9 mouse cellular contexts compared by ENCODE assay signal in genomic region chr17:48352976-48353375, GRCm38 (mm10). TPM values are rescaled to one million over a fixed set of nuclear protein-coding genes. Genes with fewer than 3 reads are reported as not detected.
"Had no signal": no experiment of that assay in that cellular context is flagged by ENCODE, and none has a peak within 500 bp of the region (broad histone marks: within the 10 kb centered on the region; RNA-seq: fewer than 3 reads in every experiment).

No protein-coding gene starts in this region.

RNA-seq across cellular contexts. Expression of gene Treml1, which starts 6.7 kb away (rescaled TPM):
- polyA plus RNA-seq: hindbrain, postnatal 0 days; inflammation-experienced regulatory T-cells, adult 6 months; large intestine, adult 2 months had no signal

RNA-seq across cellular contexts. Expression of gene Trem2, which starts 6.8 kb away (rescaled TPM):
- polyA plus RNA-seq: inflammation-experienced regulatory T-cells, adult 6 months had no signal

RNA-seq across cellular contexts. Expression of gene B430306N03Rik, which starts 37.0 kb away (rescaled TPM):
- polyA plus RNA-seq: hindbrain, embryonic 11.5 days; hindbrain, embryonic 12.5 days; hindbrain, postnatal 0 days had no signal

RNA-seq across cellular contexts. Expression of gene Treml2, which starts 53.7 kb away (rescaled TPM):
- polyA plus RNA-seq: heart, postnatal 0 days; hindbrain, embryonic 16.5 days; intestine, postnatal 0 days; kidney, embryonic 14.5 days had no signal
